Mouse (Mus musculus): ENCODE measurements around the gene Poc5. TPM values are rescaled to one million over a fixed set of nuclear protein-coding genes. Genes with fewer than 3 reads are reported as not detected.

The Poc5 gene
- total RNA-seq, 2 experiments from 2014 or later, result 31.5 to 36.7 TPM

Small RNA genes within 50 kb of the gene (microRNA-seq; reads per million reads assigned to microRNA genes)
- 0 reads per million in 2 experiments for gene Gm25213

Other genes starting within 250 kb of the Poc5 start
- gene Ankdd1b, start 82.9 kb downstream of the Poc5 start, total RNA-seq (2021), result under 1 TPM in 1 of 2 experiments, not detected in 1; 0.18 TPM
- not detected for gene Gm17622, start 102.4 kb downstream of the Poc5 start, total RNA-seq (2021)
- 10 to 100 TPM in 1 of 2 experiments, 1 to 10 TPM in 1; 9.8 to 10.2 TPM for gene Polk, start 154.3 kb downstream of the Poc5 start, total RNA-seq (2021)
- 10 to 100 TPM; 59.4 to 60.0 TPM for gene Col4a3bp, start 154.3 kb downstream of the Poc5 start, total RNA-seq (2021)